30 mouse cellular contexts compared by ENCODE assay signal in genomic region chr5:117923688-117924087, GRCm38 (mm10). TPM values are rescaled to one million over a fixed set of nuclear protein-coding genes. Genes with fewer than 3 reads are reported as not detected.
DNase-seq lines count a peak whose midpoint lies in the region; ATAC-seq and TF ChIP-seq lines count a peak whose summit lies in the region.
"Had no signal": no experiment of that assay in that cellular context is flagged by ENCODE, and none has a peak within 500 bp of the region (broad histone marks: within the 10 kb centered on the region; RNA-seq: fewer than 3 reads in every experiment).

No protein-coding gene starts in this region.

- no peak for DNase-seq in heart, postnatal 0 days (ENCODE audit: low spot score)
- DNase-seq in heart, adult 8-10 months (ENCODE audit: low spot score): no peak
- no peak for DNase-seq in liver, adult 2 months (ENCODE audit: extremely low read depth, low read depth, low spot score)
- DNase-seq in 416B (ENCODE audit: low read depth) (peak; percentile 9), R1 (ENCODE audit: low read depth, low spot score) (peak; percentile 31)
- no peak for DNase-seq in urinary bladder, adult 2 months (ENCODE audit: low spot score)
- DNase-seq in left cerebral cortex, adult 2 months (ENCODE audit: extremely low spot score in 1 of 2, low spot score in 2 of 2): no peak
- DNase-seq: adrenal gland, postnatal 10 days; cerebellum, adult 11-12 months; cerebellum, adult 9-11 months; embryo, embryonic 11 days; gastrocnemius, postnatal 14 days; heart, postnatal 36 days; kidney, adult 18-20 months; kidney, postnatal 14 days; liver, embryonic 13.5 days; lung, postnatal 4 days; right cerebral cortex, postnatal 25 days; thymus, postnatal 14 days had no signal

- no peaks in the 10 kb centered on the region for H3K79me2 ChIP-seq in liver, adult 2 months (ENCODE audit: control insufficient read depth, insufficient read depth, low read length)

- H3K9ac ChIP-seq in heart, postnatal 0 days (replicated peaks; ENCODE audit: low read depth, low read length): no peak overlapping the region
- H3K9ac ChIP-seq in liver, adult 2 months (ENCODE audit: low read depth, low read length): no peak overlapping the region
- H3K9ac ChIP-seq in liver, embryonic 12.5 days: no peak overlapping the region
- H3K9ac ChIP-seq: embryonic facial prominence, embryonic 12.5 days; heart, embryonic 15.5 days; hindbrain, embryonic 13.5 days; limb, embryonic 12.5 days; liver, embryonic 13.5 days; lung, embryonic 15.5 days; midbrain, embryonic 13.5 days; stomach, embryonic 15.5 days had no signal

- H3K27ac ChIP-seq in heart, postnatal 0 days (ENCODE audit: low read depth): no peak overlapping the region
- no peak overlapping the region for H3K27ac ChIP-seq in liver, adult 2 months (replicated peaks; ENCODE audit: insufficient read depth, low read depth, low read length)
- no peak overlapping the region for H3K27ac ChIP-seq in liver, embryonic 12.5 days
- H3K27ac ChIP-seq in left cerebral cortex, adult 2 months: no peak overlapping the region
- H3K27ac ChIP-seq: embryonic facial prominence, embryonic 12.5 days; heart, embryonic 10.5 days; heart, embryonic 15.5 days; hindbrain, embryonic 13.5 days; limb, embryonic 12.5 days; liver, embryonic 13.5 days; lung, embryonic 15.5 days; midbrain, embryonic 13.5 days; stomach, embryonic 15.5 days had no signal

- TF ChIP-seq POLR2A in liver, adult 2 months (IDR thresholded peaks at IDR 0.05; ENCODE audit: extremely low read depth, insufficient read depth, low read length): no peak

- TF ChIP-seq CTCF in heart, postnatal 0 days (IDR thresholded peaks at IDR 0.05; ENCODE audit: low read depth): peak; percentile 13; the same call in 1 of the 2 replicates
- TF ChIP-seq CTCF in liver, adult 2 months (IDR thresholded peaks at IDR 0.05; ENCODE audit: low read depth, low read length): 0 out of 2 replicates have a peak, but pooled peaks have one; percentile 22
- no peak for TF ChIP-seq CTCF in left cerebral cortex, adult 2 months (IDR thresholded peaks at IDR 0.05)

- H3K9me3 ChIP-seq in heart, postnatal 0 days (replicated peaks; ENCODE audit: control insufficient read depth, low read length): no peaks in the 10 kb centered on the region
- H3K9me3 ChIP-seq in liver, embryonic 12.5 days (replicated peaks): no peaks in the 10 kb centered on the region
- H3K9me3 ChIP-seq: embryonic facial prominence, embryonic 12.5 days; heart, embryonic 10.5 days; heart, embryonic 15.5 days; hindbrain, embryonic 13.5 days; liver, embryonic 13.5 days; lung, embryonic 15.5 days; midbrain, embryonic 13.5 days; stomach, embryonic 15.5 days had no signal

- 19% methylated on average over 6 of the region's 6 CpGs for WGBS in heart, postnatal 0 days
- 27% methylated on average over 6 of the region's 6 CpGs for WGBS in liver, adult 2 months
- WGBS in liver, embryonic 12.5 days (ENCODE audit: insufficient replicate concordance): 45% methylated on average over 6 of the region's 6 CpGs

- no peaks in the 10 kb centered on the region for H3K4me1 ChIP-seq in heart, postnatal 0 days (ENCODE audit: control insufficient read depth, insufficient read depth)
- H3K4me1 ChIP-seq in liver, adult 2 months (ENCODE audit: control insufficient read depth, insufficient read depth, low read length): no peaks in the 10 kb centered on the region
- no peaks in the 10 kb centered on the region for H3K4me1 ChIP-seq in liver, embryonic 12.5 days
- H3K4me1 ChIP-seq: embryonic facial prominence, embryonic 12.5 days; heart, embryonic 10.5 days; heart, embryonic 15.5 days; hindbrain, embryonic 13.5 days; limb, embryonic 12.5 days; liver, embryonic 13.5 days; lung, embryonic 15.5 days; megakaryocyte, embryonic 14.5 days; midbrain, embryonic 13.5 days; stomach, embryonic 15.5 days had no signal

- intact Hi-C loops in left cerebral cortex, adult 2 months (cut with DNase I): no loop called here

- ATAC-seq in heart, postnatal 0 days (ENCODE audit: insufficient read depth, low read depth): no peak
- no peak for ATAC-seq in liver, embryonic 12.5 days
- ATAC-seq: forebrain, embryonic 14.5 days; midbrain, embryonic 13.5 days had no signal

- H3K4me2 ChIP-seq in heart, postnatal 0 days (ENCODE audit: low read depth, low read length): no peak overlapping the region
- no peak overlapping the region for H3K4me2 ChIP-seq in liver, embryonic 12.5 days
- H3K4me2 ChIP-seq: embryonic facial prominence, embryonic 12.5 days; heart, embryonic 15.5 days; hindbrain, embryonic 13.5 days; limb, embryonic 12.5 days; liver, embryonic 13.5 days; lung, embryonic 15.5 days; midbrain, embryonic 13.5 days; stomach, embryonic 15.5 days had no signal

- no peak for TF ChIP-seq EP300 in heart, postnatal 0 days (IDR thresholded peaks at IDR 0.05; ENCODE audit: low read depth)

- H3K36me3 ChIP-seq in heart, postnatal 0 days (replicated peaks; ENCODE audit: control insufficient read depth, insufficient read depth, low read length): no peaks in the 10 kb centered on the region
- H3K36me3 ChIP-seq in liver, adult 2 months (ENCODE audit: control insufficient read depth, insufficient read depth, low read length): no peaks in the 10 kb centered on the region
- no peaks in the 10 kb centered on the region for H3K36me3 ChIP-seq in liver, embryonic 12.5 days
- H3K36me3 ChIP-seq: embryonic facial prominence, embryonic 12.5 days; heart, embryonic 10.5 days; heart, embryonic 15.5 days; hindbrain, embryonic 13.5 days; limb, embryonic 12.5 days; liver, embryonic 13.5 days; lung, embryonic 15.5 days; midbrain, embryonic 13.5 days; stomach, embryonic 15.5 days had no signal

- no peaks in the 10 kb centered on the region for H3K27me3 ChIP-seq in heart, postnatal 0 days (ENCODE audit: control insufficient read depth, insufficient read depth, low read length)
- no peaks in the 10 kb centered on the region for H3K27me3 ChIP-seq in liver, adult 2 months (ENCODE audit: control insufficient read depth, insufficient read depth, low read length)
- no peaks in the 10 kb centered on the region for H3K27me3 ChIP-seq in liver, embryonic 12.5 days (replicated peaks)
- H3K27me3 ChIP-seq: embryonic facial prominence, embryonic 12.5 days; hindbrain, embryonic 13.5 days; limb, embryonic 12.5 days; liver, embryonic 13.5 days; lung, embryonic 15.5 days; midbrain, embryonic 13.5 days; stomach, embryonic 15.5 days had no signal

- no peak overlapping the region for H3K4me3 ChIP-seq in heart, postnatal 0 days (ENCODE audit: low read depth, low read length)
- H3K4me3 ChIP-seq in liver, adult 2 months (ENCODE audit: insufficient read depth, low read depth, low read length): no peak overlapping the region
- no peak overlapping the region for H3K4me3 ChIP-seq in liver, embryonic 12.5 days
- no peak overlapping the region for H3K4me3 ChIP-seq in left cerebral cortex, adult 2 months
- H3K4me3 ChIP-seq: embryonic facial prominence, embryonic 12.5 days; heart, embryonic 10.5 days; heart, embryonic 15.5 days; hindbrain, embryonic 13.5 days; limb, embryonic 12.5 days; liver, embryonic 13.5 days; lung, embryonic 15.5 days; megakaryocyte, embryonic 14.5 days; midbrain, embryonic 13.5 days; stomach, embryonic 15.5 days had no signal

RNA-seq across cellular contexts. Expression of gene Fbxo21, which starts 52.8 kb away (rescaled TPM):
- 50.8 and 52.4 TPM in 2 replicates for total RNA-seq in heart, postnatal 0 days (2014; rRNA removed; ENCODE audit: low replicate concordance)
- polyA plus RNA-seq in heart, postnatal 0 days (2015; fragmentation: Nextera tagmentation; extraction: Ambion mirVana): 36.0 and 37.7 TPM in 2 replicates
- 10 to 100 TPM; 29.2 to 43.0 (median 35.2) TPM for total RNA-seq in heart, adult 8-10 months (2022)
- total RNA-seq in liver, adult 2 months (2014; rRNA removed): 55.8 and 83.0 TPM in 2 replicates
- 41.9 and 79.0 TPM in 2 replicates for polyA plus RNA-seq in liver, adult 2 months (2012; rRNA removed)
- polyA plus RNA-seq in liver, embryonic 12.5 days (2016; fragmentation: Nextera tagmentation; extraction: Ambion mirVana): 28.1 and 28.3 TPM in 2 replicates
- polyA plus RNA-seq in urinary bladder, adult 2 months (2012; rRNA removed): 35.1 and 36.9 TPM in 2 replicates
- 100 to 1,000 TPM; 110 to 111 TPM for total RNA-seq in left cerebral cortex, adult 2 months (2021)

Comparison
In these comparisons a context has a peak if more than half of its experiments do, and no peak if none do; other contexts are left out.
1. DNase-seq: peak in 416B (single experiment) and R1 (single experiment); none in heart, postnatal 0 days (single experiment), heart, adult 8-10 months (single experiment), liver, adult 2 months (single experiment), urinary bladder, adult 2 months (single experiment) and left cerebral cortex, adult 2 months (0 of 2).